Mouse (Mus musculus): Measurements from ENCODE around the gene March11.

The March11 gene

DNA sequence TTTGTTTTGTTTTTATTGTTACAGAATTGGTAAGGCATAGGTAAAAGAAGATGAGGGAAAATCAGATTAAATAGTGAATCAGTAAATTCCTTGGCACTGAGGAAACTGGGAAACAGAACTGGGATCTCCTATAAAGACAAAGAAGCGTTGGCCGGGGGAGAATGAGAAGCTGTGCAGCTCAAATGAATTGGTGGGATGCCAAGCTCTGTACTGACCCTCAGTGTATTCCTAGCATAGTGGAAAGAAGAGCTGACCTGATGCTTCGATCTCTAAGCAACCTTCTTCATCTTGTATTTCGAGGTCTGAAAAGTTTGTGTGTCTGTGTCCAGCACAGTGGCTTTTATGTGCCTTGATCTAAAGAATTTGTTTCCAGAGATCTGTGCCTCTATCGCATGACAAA, 64.9 kb downstream of the March11 start:
- no peak for DNase-seq (ENCODE audit: low read depth, low spot score)

DNA sequence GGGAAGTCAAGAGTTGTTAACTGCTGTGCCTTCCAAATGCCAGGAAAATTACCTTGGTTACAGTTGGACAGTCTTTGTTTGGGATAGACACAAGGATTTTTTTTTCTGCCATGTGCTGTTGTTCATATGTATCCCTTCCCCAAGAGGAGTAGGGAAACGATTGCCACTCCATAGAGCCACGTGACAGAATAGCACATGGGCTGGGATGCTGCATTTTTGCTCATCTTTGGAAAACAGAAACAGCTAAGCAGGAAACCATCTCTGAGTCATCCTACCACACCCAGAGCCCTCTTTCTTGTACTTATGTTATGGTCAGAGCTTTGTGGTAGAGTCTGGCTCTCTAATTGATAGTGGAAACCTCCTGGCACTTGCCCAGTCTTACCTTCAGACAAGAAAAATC, 65.4 kb downstream of the March11 start:
- no peak for DNase-seq (ENCODE audit: low read depth, low spot score)

DNA sequence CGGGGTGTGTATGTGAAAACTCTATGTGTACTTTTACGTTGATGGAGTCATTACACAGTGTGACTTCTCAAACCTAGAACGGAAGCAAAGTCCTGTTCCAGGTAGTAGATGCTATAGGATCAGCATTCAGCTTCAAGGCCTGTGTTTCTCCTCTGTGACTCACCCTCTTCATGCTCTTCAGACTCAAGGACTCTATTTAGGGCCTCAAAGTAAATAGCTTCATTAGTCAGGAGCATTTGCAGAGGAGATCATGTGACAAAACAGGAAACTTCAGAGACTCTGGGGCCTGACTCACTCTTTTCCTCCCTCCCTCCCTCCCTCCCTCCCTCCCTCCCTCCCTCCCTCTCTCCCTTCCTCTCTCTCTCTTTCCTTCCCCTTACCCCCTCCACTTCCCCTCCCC, 66.1 kb downstream of the March11 start:
- DNase-seq (ENCODE audit: low read depth, low spot score), result no peak

DNA sequence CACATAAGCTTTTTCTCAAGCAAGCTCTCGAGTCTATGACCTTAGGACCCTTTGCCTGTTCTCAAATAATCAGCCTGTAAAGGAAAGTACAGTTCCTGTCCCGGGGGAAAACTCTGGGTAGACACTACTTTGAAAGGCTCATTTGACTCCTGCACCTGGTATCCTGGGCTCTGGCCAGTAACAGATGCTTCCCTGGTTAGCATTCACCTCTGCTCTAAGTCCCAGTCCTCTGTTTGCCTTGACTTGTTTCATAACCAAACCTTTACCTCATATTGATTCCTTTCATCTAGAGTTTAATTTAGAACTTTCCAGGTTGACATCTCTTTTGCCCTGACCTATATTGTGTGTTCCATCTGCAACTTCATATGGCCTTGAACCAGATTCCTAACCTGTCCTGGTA, 68.5 kb downstream of the March11 start:
- no peak for DNase-seq (ENCODE audit: low read depth, low spot score)

DNA sequence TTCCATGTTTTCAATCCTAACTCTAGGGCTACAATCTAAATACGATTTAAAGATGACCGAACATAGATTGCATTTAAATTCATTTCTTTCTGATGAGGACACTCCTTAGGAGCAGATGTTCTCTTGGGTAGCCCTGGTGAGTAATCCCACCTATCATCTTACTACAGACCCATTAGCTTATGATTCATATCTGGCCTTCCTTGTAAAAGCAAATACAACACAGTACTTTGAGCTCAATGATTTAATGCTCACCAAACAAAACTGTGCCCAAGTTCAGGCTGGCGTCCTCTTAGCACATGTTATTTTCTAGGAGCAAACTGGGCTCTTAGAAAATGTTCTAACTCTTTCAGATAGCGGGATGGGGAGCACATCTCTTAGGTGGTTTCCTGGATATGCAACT, 70.0 kb downstream of the March11 start:
- no peak for DNase-seq (ENCODE audit: low read depth, low spot score)

DNA sequence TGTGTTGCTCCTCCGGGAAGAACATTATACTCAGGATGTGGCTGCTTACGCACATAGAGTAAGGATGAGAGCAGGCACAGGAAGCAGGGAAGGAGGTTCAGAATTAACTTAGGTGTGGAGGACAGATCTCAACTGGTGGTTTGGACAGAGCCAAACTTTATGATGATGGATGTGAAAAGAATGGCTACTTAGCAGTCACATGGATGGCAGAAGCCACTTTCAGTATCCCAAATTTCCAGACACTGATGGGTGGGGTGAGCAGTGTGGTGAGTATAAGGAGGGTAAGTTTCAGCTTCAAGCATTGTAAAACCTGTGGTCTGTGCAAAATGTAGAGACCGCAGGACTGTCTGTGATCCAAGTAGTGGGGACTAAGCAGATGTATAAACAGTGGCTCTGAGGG, 71.0 kb downstream of the March11 start:
- no peak for DNase-seq (ENCODE audit: low read depth, low spot score)

DNA sequence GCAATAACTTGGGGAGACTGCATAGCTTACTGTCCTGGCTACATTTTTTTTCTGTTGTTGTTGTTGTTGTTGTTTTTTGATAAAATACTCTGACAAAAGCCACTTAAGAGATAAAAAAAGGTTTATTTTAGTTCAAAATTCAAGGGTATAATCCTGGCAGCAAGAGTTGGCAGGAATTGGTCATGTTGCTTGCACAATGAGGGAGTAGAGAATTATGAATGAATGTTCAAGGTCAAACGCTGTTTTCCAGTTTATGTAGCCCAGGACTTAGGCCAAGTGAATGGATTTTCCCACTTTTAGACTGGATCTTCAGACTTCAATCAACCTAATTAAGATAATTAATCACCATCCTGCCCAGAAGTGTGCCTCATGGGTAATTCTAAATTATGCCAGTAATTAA, 72.0 kb downstream of the March11 start:
- no peak for DNase-seq (ENCODE audit: low read depth, low spot score)

DNA sequence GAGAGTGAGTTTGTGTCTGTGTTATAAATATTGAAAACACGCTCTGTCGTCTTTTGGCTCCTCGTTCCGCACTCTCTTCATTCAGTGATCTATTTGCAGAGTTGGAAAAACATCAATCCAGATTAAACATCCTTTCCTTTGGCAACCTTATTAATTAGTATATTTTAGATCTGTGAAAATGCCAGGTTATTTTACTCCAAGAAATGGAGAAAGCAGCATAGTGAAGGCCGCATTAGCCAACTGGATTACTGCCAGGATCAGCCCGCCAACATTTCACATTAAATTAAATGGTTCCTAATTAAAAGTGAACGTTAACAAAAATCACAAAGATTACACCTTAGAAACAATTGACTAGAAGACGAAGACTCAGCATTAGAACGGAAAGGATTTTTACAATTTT, 81.2 kb downstream of the March11 start:
- no peak for DNase-seq (ENCODE audit: low read depth, low spot score)

DNA sequence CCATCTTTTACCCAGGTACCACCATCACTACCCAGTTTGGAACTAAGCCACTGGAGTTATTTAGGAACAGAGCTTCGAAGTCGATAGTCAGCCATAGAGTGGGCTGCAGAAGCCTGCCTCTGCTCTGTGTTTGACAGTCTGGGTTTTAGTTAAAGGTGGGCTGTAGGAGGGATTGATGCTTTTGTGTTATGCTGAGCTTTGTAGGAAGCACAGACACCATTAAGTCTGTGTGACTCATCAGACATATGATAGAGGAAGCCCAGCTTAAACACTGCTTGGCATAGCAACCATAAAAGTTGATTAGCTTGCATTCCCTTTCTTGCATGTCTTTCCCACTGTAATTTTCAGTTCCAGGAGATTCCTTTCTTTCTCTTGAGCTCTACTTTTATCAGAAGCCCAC, 87.7 kb downstream of the March11 start:
- DNase-seq (ENCODE audit: low read depth, low spot score), result no peak

DNA sequence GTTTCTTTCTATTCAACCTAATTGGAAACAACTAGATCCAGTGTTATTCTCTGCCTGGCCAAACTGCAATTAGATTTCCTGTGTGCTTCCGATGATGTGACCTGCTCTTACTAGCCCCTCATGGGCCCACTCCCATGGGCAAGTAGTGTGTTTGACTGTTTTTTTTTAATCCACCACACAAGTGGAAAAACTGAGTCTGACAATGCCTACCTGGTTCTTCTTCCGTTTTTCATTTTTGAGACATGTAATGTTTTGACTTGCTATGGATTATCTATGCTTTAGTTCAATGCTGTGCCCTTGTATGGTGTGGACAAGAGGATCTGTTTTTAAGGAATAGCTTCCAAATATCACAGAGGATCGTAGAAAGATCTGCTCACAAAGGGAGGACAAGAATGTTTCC, 116.4 kb downstream of the March11 start:
- DNase-seq (ENCODE audit: low read depth, low spot score), result no peak

DNA sequence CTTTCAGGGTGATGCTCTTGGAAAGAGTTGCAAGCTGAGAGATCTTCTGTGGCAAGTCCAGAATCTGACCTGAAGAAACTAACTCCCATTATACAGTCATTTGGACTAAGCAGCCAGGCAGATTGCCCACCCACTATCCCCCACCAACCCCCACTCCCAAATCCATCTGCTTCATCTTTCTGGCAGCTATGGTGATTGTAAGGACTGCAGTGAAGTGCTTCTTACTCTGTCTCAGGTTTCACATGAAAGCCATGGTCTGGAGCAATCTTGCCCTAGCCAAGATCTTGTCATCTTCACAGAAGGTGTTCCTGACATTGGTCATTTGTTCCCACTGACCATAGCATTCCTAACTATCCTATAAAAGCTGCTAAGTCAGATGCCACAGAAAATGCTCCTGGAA, 117.4 kb downstream of the March11 start:
- DNase-seq (ENCODE audit: low read depth, low spot score), result no peak

DNA sequence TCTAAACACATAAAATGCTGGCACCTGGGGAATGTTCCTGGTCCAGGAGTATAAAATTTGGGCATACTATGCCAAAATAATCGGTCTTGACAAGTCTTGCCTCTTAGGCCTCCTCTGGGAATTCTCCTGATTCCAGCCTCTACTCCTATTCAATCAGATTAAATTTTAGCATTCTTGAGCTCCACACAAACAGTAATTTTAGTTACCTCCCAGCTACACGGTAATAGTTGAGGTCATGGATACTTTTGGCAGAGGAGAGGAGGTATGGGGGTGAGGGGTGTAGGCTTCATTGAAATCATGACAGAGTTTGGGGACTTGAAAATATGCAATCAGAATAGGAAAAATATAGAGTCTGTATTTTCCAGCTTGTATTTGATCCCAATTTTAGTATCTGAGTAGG, 121.7 kb downstream of the March11 start:
- DNase-seq (ENCODE audit: low read depth, low spot score), result no peak

DNA sequence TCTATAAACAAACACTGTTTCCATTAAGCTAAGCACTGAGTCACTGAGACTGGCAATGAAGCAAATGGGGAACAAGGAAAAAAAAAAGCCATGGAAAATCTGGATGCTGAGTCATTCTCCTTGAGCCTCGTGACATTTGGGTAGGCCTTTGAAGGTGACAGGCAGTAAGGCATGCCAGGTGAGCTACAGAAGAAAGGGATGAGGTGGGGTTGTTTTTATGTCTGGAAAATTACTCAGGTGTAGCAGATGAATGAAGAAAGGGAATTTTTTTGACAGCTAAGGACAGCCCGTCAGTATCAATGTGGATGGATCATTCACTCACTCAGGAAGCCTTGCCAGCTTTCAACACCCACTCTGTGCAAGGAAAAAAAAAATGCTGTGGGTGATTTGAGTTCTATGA, 123.8 kb downstream of the March11 start:
- DNase-seq (ENCODE audit: low read depth, low spot score), result no peak

DNA sequence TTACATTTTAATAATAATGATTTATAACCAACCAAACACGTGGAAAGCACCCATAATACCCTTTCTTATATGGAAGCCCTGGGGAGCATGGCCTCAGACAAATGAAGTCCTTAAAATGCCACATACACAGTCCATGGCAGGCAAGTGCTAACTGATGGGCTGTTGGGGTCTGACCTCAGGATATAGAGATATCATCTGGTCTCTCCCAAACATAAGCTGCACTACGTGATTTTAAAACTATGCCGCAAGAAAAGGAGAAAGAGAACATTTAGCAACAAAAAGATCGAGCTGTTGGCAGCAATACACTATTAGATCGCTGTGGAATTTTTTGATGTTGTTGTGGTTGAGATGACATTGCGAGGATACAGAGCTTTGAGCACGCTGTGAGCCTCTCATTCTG, 126.9 kb downstream of the March11 start:
- no peak for DNase-seq (ENCODE audit: low read depth, low spot score)

DNA sequence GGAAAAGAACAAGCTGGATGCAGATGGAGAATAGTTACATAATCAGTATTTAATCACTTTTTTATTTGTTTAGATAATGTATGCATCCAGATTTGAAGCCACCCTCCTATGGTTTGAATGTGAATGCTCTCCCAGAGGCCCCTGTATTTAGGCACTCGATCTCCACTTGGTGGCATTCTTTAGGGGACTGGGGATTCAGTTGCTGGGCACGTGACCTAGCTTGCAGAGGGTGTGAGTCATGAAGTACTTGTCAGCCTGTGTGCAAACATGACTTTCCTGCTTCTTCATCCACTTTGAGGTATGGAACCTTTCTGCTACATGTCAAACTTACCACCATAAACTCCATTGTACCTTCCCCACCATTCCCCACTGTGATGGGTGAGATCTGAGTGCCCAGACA, 128.3 kb downstream of the March11 start:
- DNase-seq (ENCODE audit: low read depth, low spot score), result no peak

Measured in CD4-positive helper T cell, adult 2 months (primary cell).